Mouse (Mus musculus): ENCODE data around the gene E030018B13Rik. TPM values are rescaled to one million over a fixed set of nuclear protein-coding genes. Genes with fewer than 3 reads are reported as not detected.
A peak's percentile ranks its signal among the peaks of the same experiment; 100 is the strongest.

Gene E030018B13Rik
- polyA plus RNA-seq, 1 experiment from 2014 or later = not detected

- Histone ChIP-seq H3K27me3 (peaks cover 22% of the 10 kb centered on the region), H3K4me3 (replicated peaks) (peak overlapping the region; percentile 41; the same call in 1 of the 2 replicates), H3K36me3 (no peaks in the 10 kb centered on the region), H3K4me2 (peak overlapping the region; percentile 63), H3K27ac (peak overlapping the region; percentile 60; the same call in 1 of the 2 replicates), H3K9me3 (replicated peaks) (no peaks in the 10 kb centered on the region), H3K4me1 (replicated peaks) (peaks cover 40% of the 10 kb centered on the region), H3K9ac (peak overlapping the region; percentile 56; the same call in 1 of the 2 replicates)
- ATAC-seq (ENCODE audit: low read depth) (no peak), DNase-seq (no peak)
- WGBS (ENCODE audit: insufficient replicate concordance) = 37% methylated on average over 3 of the region's 3 CpGs
Measured at GRCm38 (mm10) chr7:63897655-63898054, 19.0 kb upstream of the E030018B13Rik start.

- WGBS (ENCODE audit: insufficient replicate concordance) = 81% methylated on average over 6 of the region's 6 CpGs
- Histone ChIP-seq H3K36me3 (no peaks in the 10 kb centered on the region), H3K4me3 (replicated peaks) (no peak overlapping the region), H3K9ac (no peak overlapping the region), H3K27me3 (peaks cover 22% of the 10 kb centered on the region), H3K27ac (no peak overlapping the region), H3K9me3 (replicated peaks) (no peaks in the 10 kb centered on the region), H3K4me1 (replicated peaks) (peaks cover 45% of the 10 kb centered on the region), H3K4me2 (no peak overlapping the region)
- no peak for ATAC-seq (ENCODE audit: low read depth)
- no peak for DNase-seq
Measured at GRCm38 (mm10) chr7:63898201-63898600, 18.5 kb upstream of the E030018B13Rik start.

DNA sequence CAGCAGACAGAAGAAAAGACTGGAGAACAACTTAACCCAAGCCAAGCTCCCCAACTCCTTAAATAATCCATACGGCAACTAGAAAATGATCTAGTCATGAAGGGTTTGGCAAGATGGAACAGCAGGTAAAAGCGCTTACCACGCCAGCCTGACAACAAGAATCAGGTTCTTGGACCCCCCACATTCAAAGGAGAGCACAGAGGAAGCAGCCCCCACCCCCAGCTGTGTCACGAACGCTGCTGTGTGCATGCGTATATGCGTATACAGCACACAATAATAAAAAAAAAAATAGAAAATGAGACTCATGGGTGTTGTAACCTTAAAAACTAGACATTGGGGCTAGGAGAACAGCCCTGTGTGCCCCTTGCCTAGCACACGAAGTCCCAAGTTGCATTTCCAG, 16.7 kb upstream of the E030018B13Rik start:
- peaks cover 22% of the 10 kb centered on the region for H3K27me3 ChIP-seq
- H3K27ac ChIP-seq = no peak overlapping the region
- no peak overlapping the region for H3K9ac ChIP-seq
- H3K4me1 ChIP-seq (replicated peaks) = peaks cover 53% of the 10 kb centered on the region
- no peaks in the 10 kb centered on the region for H3K9me3 ChIP-seq (replicated peaks)
- WGBS (ENCODE audit: insufficient replicate concordance) = 80% methylated on average over 8 of the region's 8 CpGs
- DNase-seq = no peak
- H3K4me3 ChIP-seq (replicated peaks) = no peak overlapping the region
- H3K36me3 ChIP-seq = no peaks in the 10 kb centered on the region
- ATAC-seq (ENCODE audit: low read depth) = no peak
- no peak overlapping the region for H3K4me2 ChIP-seq

GRCm38 (mm10) chr7:63900411-63900810, 16.2 kb upstream of the E030018B13Rik start:
- no peak for ATAC-seq (ENCODE audit: low read depth)
- 86% methylated on average over 2 of the region's 2 CpGs for WGBS (ENCODE audit: insufficient replicate concordance)
- Histone ChIP-seq H3K27me3 (peaks cover 22% of the 10 kb centered on the region), H3K9me3 (replicated peaks) (no peaks in the 10 kb centered on the region), H3K9ac (no peak overlapping the region), H3K4me1 (replicated peaks) (peaks cover 53% of the 10 kb centered on the region), H3K4me3 (replicated peaks) (no peak overlapping the region), H3K36me3 (no peaks in the 10 kb centered on the region), H3K4me2 (no peak overlapping the region), H3K27ac (no peak overlapping the region)
- no peak for DNase-seq

DNA sequence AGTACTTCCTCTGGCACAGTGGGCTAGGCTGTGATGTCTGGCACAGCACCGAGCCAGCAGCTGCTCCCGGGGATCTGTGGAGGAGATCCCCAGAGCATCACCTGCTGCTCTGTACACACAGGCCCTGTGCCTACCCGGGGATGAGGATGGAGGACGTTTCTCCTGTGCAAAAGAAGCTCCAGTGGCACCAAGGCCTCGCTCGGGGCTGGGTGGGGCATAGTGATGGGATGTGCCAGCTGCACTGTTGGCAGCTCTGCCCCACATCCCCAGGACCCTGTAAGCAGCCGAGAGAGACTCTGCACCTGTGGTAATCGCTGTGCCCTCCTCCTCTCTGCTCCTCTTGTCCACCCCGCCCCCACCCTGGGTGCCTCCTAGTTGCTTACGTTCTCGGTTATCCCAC, 15.3 kb upstream of the E030018B13Rik start:
- H3K9ac ChIP-seq = no peak overlapping the region
- H3K27ac ChIP-seq = no peak overlapping the region
- H3K4me3 ChIP-seq (replicated peaks) = no peak overlapping the region
- no peak overlapping the region for H3K4me2 ChIP-seq
- DNase-seq (no peak), ATAC-seq (ENCODE audit: low read depth) (no peak)
- peaks cover 22% of the 10 kb centered on the region for H3K27me3 ChIP-seq
- no peaks in the 10 kb centered on the region for H3K36me3 ChIP-seq
- 70% methylated on average over 11 of the region's 11 CpGs for whole genome bisulfite sequencing (ENCODE audit: insufficient replicate concordance)
- H3K4me1 ChIP-seq (replicated peaks) = peaks cover 58% of the 10 kb centered on the region
- H3K9me3 ChIP-seq (replicated peaks) = no peaks in the 10 kb centered on the region

DNA sequence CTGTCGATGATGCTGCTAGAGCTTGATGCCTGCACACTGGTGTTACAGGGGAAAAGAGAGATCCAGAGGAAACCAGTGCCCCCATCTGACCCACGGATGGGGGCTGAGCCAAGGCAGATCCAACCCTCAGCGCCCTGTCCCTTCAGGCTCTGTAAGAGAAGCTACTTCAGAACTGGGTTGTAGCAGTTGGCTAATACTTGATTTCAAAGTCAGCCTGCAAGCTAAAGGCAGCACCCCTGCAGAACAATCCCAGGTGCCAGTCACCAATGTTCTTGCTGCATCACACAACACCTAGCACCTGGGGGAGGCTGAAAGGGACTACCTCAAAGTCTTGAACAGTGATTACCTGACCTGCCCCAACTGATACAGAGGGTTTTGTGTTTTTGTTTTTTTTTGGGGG, 14.7 kb upstream of the E030018B13Rik start:
- Histone ChIP-seq H3K9me3 (replicated peaks) (no peaks in the 10 kb centered on the region), H3K27ac (no peak overlapping the region), H3K9ac (no peak overlapping the region), H3K27me3 (peaks cover 22% of the 10 kb centered on the region), H3K4me2 (no peak overlapping the region), H3K36me3 (no peaks in the 10 kb centered on the region), H3K4me1 (replicated peaks) (peaks cover 54% of the 10 kb centered on the region), H3K4me3 (replicated peaks) (no peak overlapping the region)
- DNase-seq (no peak), ATAC-seq (ENCODE audit: low read depth) (no peak)
- 81% methylated on average over 3 of the region's 3 CpGs for WGBS (ENCODE audit: insufficient replicate concordance)

- DNase-seq (no peak), ATAC-seq (ENCODE audit: low read depth) (no peak)
- H3K4me3 ChIP-seq (replicated peaks) = no peak overlapping the region
- no peaks in the 10 kb centered on the region for H3K36me3 ChIP-seq
- 55% methylated on average over 3 of the region's 3 CpGs for WGBS (ENCODE audit: insufficient replicate concordance)
- no peaks in the 10 kb centered on the region for H3K9me3 ChIP-seq (replicated peaks)
- H3K4me2 ChIP-seq = no peak overlapping the region
- no peak overlapping the region for H3K9ac ChIP-seq
- no peak overlapping the region for H3K27ac ChIP-seq
- H3K4me1 ChIP-seq (replicated peaks) = peaks cover 50% of the 10 kb centered on the region
- H3K27me3 ChIP-seq = peaks cover 17% of the 10 kb centered on the region
Measured at GRCm38 (mm10) chr7:63902604-63903210, 13.9 kb upstream of the E030018B13Rik start.

- Histone ChIP-seq H3K9me3 (replicated peaks) (no peaks in the 10 kb centered on the region), H3K4me3 (replicated peaks) (no peak overlapping the region), H3K27ac (no peak overlapping the region; the same call in 1 of the 2 replicates), H3K36me3 (no peaks in the 10 kb centered on the region), H3K27me3 (peaks cover 7% of the 10 kb centered on the region; the same call in 1 of the 2 replicates), H3K9ac (no peak overlapping the region), H3K4me2 (no peak overlapping the region), H3K4me1 (replicated peaks) (peaks cover 52% of the 10 kb centered on the region)
- DNase-seq (no peak), ATAC-seq (ENCODE audit: low read depth) (no peak)
- 53% methylated on average over 9 of the region's 9 CpGs for WGBS (ENCODE audit: insufficient replicate concordance)
Measured at GRCm38 (mm10) chr7:63903635-63904380, 12.8 kb upstream of the E030018B13Rik start.

- H3K9ac ChIP-seq = 0 out of 2 replicates have a peak overlapping the region, but pooled peaks have one; percentile 46
- peak overlapping the region; percentile 31 for H3K4me2 ChIP-seq
- no peaks in the 10 kb centered on the region for H3K9me3 ChIP-seq (replicated peaks)
- H3K4me3 ChIP-seq (replicated peaks) = no peak overlapping the region
- no peak for DNase-seq
- no peaks in the 10 kb centered on the region for H3K36me3 ChIP-seq
- no peaks in the 10 kb centered on the region for H3K27me3 ChIP-seq
- peak; percentile 42; the same call in 1 of the 2 replicates for ATAC-seq (ENCODE audit: low read depth)
- H3K27ac ChIP-seq = 0 out of 2 replicates have a peak overlapping the region, but pooled peaks have one; percentile 7
- 54% methylated on average over 2 of the region's 2 CpGs for WGBS (ENCODE audit: insufficient replicate concordance)
- peaks cover 65% of the 10 kb centered on the region for H3K4me1 ChIP-seq (replicated peaks)
Measured at GRCm38 (mm10) chr7:63905190-63905589, 11.5 kb upstream of the E030018B13Rik start.

DNA sequence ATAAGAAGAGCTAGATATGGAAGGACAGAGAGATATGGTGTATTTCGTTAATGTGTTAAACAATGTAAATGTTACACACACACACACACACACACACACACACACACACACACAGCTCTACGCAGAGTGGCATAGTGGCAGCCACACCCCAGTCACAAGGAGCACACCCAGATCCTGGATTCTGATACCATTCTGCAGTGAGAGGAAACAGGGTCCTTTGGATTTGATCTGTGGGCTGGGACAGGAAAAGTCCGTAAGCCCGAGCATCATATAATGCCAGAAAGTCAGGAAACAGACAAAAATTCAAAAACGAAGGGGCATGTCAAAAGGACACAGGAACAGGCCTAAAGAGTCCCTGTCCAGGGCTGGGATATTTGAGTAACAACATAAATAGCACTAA, 11.0 kb upstream of the E030018B13Rik start:
- ATAC-seq (ENCODE audit: low read depth) (peak; percentile 62; the same call in 1 of the 2 replicates), DNase-seq (no peak)
- Histone ChIP-seq H3K4me1 (replicated peaks) (peaks cover 69% of the 10 kb centered on the region), H3K9ac (0 out of 2 replicates have a peak overlapping the region, but pooled peaks have one; percentile 46), H3K9me3 (replicated peaks) (no peaks in the 10 kb centered on the region), H3K4me3 (replicated peaks) (no peak overlapping the region), H3K4me2 (peak overlapping the region; percentile 31), H3K27ac (0 out of 2 replicates have a peak overlapping the region, but pooled peaks have one; percentile 7), H3K36me3 (no peaks in the 10 kb centered on the region), H3K27me3 (no peaks in the 10 kb centered on the region)
- WGBS (ENCODE audit: insufficient replicate concordance) = 28% methylated on average over 5 of the region's 5 CpGs

- Histone ChIP-seq H3K4me2 (no peak overlapping the region), H3K9me3 (replicated peaks) (no peaks in the 10 kb centered on the region), H3K27me3 (no peaks in the 10 kb centered on the region), H3K4me1 (replicated peaks) (peaks cover 87% of the 10 kb centered on the region), H3K4me3 (replicated peaks) (no peak overlapping the region), H3K36me3 (no peaks in the 10 kb centered on the region), H3K9ac (no peak overlapping the region), H3K27ac (peak overlapping the region; percentile 60)
- WGBS (ENCODE audit: insufficient replicate concordance) = 60% methylated on average over 5 of the region's 5 CpGs
- no peak for ATAC-seq (ENCODE audit: low read depth)
- no peak for DNase-seq
Measured at GRCm38 (mm10) chr7:63907778-63908495, 8.7 kb upstream of the E030018B13Rik start.
